Mouse (Mus musculus) kidney, adult 2 months (tissue): ENCODE measurements around the gene Igf1r.

Source experiments
- CTCF ChIP-seq: fragments of 200-500 bp; conservative IDR thresholded peaks from 2 replicates; pipeline ENCODE4 v1.5.1; 2011; ENCODE audit warnings: low read depth, mild to moderate bottlenecking, control low read depth, low read length, moderate library complexity, mixed read lengths; ENCODE audit not compliant: insufficient read depth, insufficient read length
- POLR2A ChIP-seq: fragments of 200-500 bp; IDR thresholded peaks from one replicate; pipeline ENCODE4 v1.6.1; 2011; ENCODE audit warnings: low read depth, low read length, control low read depth

GRCm38 (mm10) chr7:68262612-68263200 lies 310.1 kb downstream of the Igf1r start:
- TF ChIP-seq CTCF (no peak), POLR2A (no peak)
